Mouse (Mus musculus) gastrocnemius, postnatal 14 days (tissue): ENCODE results near the gene Btbd35f18. TPM values are rescaled to one million over a fixed set of nuclear protein-coding genes. Genes with fewer than 3 reads are reported as not detected.
"Not testable (repeated sequence)": the region's sequence is repeated elsewhere in the genome, so short reads cannot be mapped to it uniquely, and the experiment has no call there.

Experiments
- DNase-seq: peaks from one replicate; pipeline ENCODE4 v3.0.0; 2021; ENCODE audit warnings: mixed read lengths
- intact Hi-C: fragments of 180-260 bp; cut with DNase I; formaldehyde crosslinking; loops from one replicate; pipeline ENCODE4 v1.15.1; 2025; ENCODE audit warnings: low total_unique reads
- long read RNA-seq, 2 experiments: library from polyadenylated mRNA; stranded (forward); transcript quantifications; one replicate each; pipeline ENCODE4 v2.0.0; 2021
- total RNA-seq, 2 experiments: library from RNA; stranded (reverse); gene quantifications; 2 replicates each; pipeline ENCODE4 v1.2.3; 2021

Btbd35f18 gene
- total RNA-seq = not detected
- long read RNA-seq, experiment 1 = 0 reads
- long read RNA-seq, experiment 2 = 0 reads

DNA sequence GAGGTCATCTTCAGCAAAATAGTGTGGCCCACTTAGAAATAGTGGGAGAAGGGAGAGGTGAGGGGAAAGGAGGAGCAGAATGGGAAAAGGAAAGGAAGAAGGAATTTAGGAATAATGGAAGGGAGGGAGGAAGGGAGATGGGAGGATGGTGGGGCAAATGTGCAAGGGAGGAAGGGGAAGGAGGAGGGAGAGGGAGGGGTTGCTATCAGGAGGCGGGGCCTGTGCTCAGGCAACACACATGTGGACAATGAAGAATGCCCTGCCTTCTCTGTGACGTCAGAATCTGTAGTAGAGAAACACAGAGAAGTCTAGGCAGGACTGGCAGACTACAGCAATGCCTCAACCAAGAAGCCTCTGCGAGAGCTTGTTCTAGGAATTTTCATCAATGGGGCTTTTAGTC, at the start of gene Btbd35f18:
Gene Btbd35f18, plus strand, starts transcription at position 301 of the 400 bp plus-strand sequence.
- intact Hi-C loops = not testable (repeated sequence)

More for the DNA sequence above, at the start of gene Btbd35f18:
- not testable (repeated sequence) for DNase-seq

Other genes starting within 250 kb of the Btbd35f18 start
- not detected for gene Btbd35f10, start 52.7 kb downstream of the Btbd35f18 start, total RNA-seq